Mouse (Mus musculus) kidney, adult 10 weeks (tissue): Measurements from ENCODE around the gene Dapp1. TPM values are rescaled to one million over a fixed set of nuclear protein-coding genes. Genes with fewer than 3 reads are reported as not detected.

Experiments used
- polyA plus RNA-seq: library from polyadenylated mRNA; stranded (reverse); fragments of 350-450 nt; fragmentation: Illumina TruSeq; extraction: RNeasy Lipid Tissue Mini Kit (QIAGEN cat#74804); gene quantifications from one replicate; pipeline ENCODE4 v1.2.3, GENCODE M21; 2014; ENCODE audit warnings: low read depth, low replicate concordance

Gene Dapp1
- polyA plus RNA-seq, result 3.4 TPM

GRCm38 (mm10) chr3:137981382-137981750 is at the start of gene Dapp1:
TSS of gene Dapp1 (minus strand) at chr3:137981545.

GRCm38 (mm10) chr3:137918172-137918931 is 63.0 kb downstream of the Dapp1 start, which contains the start of gene Lamtor3:
TSS of gene Lamtor3 (plus strand) at chr3:137918506.

Other genes starting within 250 kb of the Dapp1 start
- 370 TPM for gene H2afz, start 117.1 kb downstream of the Dapp1 start, polyA plus RNA-seq
- gene Dnajb14, start 113.9 kb downstream of the Dapp1 start, polyA plus RNA-seq, result 33.2 TPM
- 57.6 TPM for gene Lamtor3, start 63.0 kb downstream of the Dapp1 start, polyA plus RNA-seq
- gene 1110002E22Rik, start 83.5 kb upstream of the Dapp1 start, polyA plus RNA-seq, result not detected
- not detected for gene Gm5105, start 85.8 kb upstream of the Dapp1 start, polyA plus RNA-seq
- gene Trmt10a, start 161.9 kb upstream of the Dapp1 start, polyA plus RNA-seq, result 9.8 TPM
- 24.3 TPM for gene Mttp, start 163.4 kb upstream of the Dapp1 start, polyA plus RNA-seq
- not detected for gene 4930579F01Rik, start 212.3 kb upstream of the Dapp1 start, polyA plus RNA-seq
- gene Adh7, start 236.2 kb upstream of the Dapp1 start, polyA plus RNA-seq, result 0.49 TPM